Mouse (Mus musculus) spleen, embryonic (tissue): Measurements from ENCODE around the gene Rhbdf1.

Experiments used
- CTCF ChIA-PET: fragments of 350-600 bp; sonication (Branson Sonifier 250); formaldehyde crosslinking; loops from one replicate; lab custom pipeline; 2022; lab: Charles Lee

The Rhbdf1 gene

DNA sequence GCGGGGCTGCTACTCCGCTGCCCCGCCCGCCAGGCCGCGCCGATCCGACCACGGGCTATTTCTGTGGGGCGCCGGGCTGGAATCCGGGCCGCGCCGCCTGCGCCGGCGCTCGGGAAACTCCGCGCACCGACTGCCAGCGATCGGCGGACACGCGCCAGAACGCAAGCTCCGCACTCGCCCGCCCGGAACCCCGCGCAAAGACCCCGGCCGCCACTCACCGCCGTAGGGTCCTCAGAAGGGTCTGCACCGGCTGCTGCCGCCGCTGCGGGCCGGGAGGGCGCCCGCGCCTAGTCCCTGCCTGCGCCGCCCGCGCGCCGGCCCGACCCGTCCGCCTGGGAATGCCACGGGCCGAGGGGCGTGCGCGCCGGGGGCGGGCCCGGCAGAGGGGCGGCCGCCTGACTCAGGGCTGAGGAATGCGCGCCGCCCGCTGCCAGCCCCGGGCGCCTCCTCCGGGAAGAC lies at the start of gene Rhbdf1:
Rhbdf1 (minus strand) TSS at position 350 of the 459 bp plus-strand sequence.
- CTCF ChIA-PET: interaction anchor here (1.0 kb wide), 1 partner anchor 14 kb away, joined by 5 read pairs; no protein-coding TSS in a partner anchor

DNA sequence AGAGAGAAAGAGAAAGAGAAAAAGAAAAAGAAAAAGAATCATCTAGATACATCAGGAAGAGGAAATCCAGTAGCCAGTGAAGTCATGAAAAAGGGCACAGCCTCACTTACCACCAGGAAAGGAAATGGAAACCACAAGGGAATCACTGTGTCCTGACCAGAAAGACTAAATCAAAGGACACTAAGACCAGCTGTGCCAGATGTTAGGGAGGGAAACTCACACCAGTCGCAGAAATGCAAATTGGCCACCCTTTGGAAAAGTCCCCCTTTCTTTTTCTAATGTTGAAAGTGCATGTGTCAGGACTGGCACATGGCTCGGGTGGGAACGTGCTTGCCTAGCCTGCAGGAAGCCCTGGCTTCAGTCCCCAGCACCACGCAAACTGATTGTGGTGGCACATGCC lies 49.1 kb upstream of the Rhbdf1 start:
- CTCF ChIA-PET: no interaction called here

DNA sequence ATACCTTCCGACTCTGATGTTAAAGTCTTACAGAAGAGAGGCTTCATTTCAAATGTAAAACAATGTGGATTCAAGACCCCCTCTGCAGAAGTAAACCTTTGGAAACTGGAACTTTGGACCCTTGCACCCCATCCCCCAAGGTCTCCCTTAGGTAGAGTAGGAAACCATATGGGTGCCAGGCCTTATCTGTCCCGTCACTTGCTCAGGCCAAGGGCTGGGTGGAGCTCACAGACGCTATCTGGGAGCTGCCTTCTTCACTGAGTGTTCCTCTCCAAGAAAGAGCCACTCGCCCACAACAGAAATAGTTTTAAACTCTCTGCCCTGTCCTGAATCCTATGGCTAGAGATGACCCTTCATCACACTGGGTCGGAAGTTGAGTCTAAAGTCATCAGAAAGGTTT lies 46.9 kb upstream of the Rhbdf1 start:
- CTCF ChIA-PET: no interaction called here

DNA sequence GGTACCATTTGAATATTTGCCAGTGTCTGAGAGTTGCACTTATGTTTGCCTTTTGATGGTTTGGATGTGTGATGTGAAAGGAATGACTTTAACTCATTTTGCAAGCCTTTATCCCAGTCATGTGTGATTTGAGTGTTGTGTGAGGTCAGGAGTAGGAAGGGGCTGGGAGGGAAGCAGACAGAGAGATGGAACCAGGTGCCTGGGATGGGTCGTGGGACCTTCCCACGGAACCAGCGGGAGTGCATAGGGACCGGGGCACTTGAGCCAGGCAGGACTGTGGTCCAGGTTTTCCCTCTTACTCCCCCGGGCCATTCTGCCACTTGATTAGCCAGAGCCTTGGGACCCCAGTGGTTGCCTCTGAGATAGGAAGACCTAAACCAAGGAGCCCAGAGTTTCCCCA lies 45.9 kb upstream of the Rhbdf1 start:
- CTCF ChIA-PET: interaction anchor here (0.6 kb wide), 1 partner anchor 319 kb away, joined by 3 read pairs; no protein-coding TSS in a partner anchor

DNA sequence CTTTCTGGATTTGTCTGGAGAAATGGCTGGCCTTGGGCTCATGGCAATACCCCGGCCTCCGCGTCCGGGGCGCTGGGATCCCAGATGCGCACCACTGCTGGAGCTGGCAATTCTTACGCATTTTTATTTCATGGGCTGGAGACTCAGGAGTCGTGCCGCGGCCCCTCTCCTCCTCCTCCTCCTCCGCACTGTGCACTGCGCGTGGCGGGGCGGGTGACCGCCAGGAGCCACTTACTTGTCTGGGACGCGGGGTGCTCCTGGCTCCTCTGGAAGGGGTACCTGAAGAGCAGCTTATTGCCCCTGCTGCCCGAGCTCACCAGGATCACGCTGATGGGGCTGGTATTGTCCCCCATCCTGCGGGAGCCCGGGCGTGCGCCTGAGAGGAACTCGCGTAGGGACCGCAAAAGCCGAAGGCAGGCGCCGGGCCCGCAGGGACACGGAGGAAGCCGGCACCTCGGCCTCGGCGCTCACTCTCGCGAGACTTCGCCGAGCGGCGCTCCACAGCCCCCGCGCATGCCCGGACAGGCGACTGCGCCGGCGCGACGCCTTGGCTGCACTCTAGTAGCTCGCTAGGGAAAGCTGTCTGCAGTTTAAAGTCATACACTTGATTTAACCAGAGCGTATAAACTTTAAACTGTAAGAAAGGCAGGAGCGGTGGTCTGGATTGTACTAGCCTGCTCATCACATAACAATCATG lies 45.2 kb upstream of the Rhbdf1 start, which contains the start of gene Nprl3:
Nprl3 (minus strand) TSS at position 520 of the 697 bp plus-strand sequence.
- CTCF ChIA-PET: no interaction called here

DNA sequence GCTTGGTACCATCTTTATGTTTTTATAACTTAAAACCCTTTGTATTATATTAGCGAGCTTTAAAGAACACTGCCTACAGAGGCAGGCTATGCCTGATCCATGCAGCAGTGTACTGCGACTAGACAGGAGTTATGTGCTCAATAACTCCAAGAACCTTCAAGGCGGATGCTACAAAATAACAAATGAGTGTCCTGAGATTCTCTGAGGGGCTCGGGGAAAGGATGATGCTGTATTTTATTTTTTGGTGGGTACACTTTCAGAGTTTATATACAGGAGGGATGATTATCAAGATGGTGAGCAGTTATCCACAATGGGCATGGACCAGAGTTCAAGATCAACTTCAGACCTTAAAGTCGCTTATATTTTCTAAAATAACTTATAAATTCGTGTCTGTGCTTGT lies 44.7 kb upstream of the Rhbdf1 start:
- CTCF ChIA-PET: no interaction called here

DNA sequence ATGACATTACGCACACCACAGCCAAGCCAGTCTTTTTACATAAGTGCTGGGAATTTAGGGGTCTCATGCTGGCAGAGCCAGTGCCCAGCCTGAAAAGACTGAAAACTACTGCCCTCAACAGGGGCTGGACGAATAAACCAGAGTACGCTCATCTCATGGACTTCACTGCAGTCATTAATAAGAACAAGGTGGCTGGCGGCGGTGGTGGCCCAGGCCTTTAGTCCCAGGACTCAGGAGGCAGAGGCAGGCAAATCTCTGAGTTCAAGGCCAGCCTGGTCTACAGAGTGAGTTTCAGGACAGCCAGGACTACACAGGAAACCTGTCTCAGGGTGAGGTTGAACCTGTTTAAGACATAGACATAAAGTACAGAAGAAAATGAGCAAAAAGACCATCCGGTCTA lies 44.1 kb upstream of the Rhbdf1 start:
- CTCF ChIA-PET: no interaction called here

DNA sequence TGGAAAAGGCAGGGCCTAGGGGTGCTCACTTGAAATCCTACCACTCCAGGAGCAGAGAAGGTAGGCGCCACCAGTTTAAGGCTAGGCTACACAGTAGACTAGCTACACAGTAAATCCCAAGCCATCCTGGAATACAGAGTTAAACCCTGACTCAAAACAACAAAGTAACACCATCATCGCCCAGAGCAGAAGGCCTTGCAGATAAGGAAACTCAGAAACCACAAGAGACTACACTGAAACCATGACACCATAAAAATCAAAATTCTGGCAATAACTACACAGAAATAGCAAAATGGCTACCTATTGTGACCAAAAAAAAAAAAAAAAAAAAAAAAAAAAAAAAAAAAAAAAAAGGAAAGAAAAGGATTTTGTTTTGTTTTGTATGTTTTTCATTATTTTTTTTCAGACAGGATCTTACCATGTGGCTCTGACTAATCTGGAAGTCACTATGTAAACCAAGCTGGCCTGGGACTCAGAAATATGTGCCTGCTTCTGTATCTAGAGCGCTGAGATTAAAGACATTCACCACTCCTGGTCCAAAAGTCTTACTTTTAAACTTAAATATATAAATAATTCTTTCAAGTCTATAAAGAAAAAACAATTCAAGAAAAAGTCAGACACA lies 43.1 kb upstream of the Rhbdf1 start:
- CTCF ChIA-PET: no interaction called here

DNA sequence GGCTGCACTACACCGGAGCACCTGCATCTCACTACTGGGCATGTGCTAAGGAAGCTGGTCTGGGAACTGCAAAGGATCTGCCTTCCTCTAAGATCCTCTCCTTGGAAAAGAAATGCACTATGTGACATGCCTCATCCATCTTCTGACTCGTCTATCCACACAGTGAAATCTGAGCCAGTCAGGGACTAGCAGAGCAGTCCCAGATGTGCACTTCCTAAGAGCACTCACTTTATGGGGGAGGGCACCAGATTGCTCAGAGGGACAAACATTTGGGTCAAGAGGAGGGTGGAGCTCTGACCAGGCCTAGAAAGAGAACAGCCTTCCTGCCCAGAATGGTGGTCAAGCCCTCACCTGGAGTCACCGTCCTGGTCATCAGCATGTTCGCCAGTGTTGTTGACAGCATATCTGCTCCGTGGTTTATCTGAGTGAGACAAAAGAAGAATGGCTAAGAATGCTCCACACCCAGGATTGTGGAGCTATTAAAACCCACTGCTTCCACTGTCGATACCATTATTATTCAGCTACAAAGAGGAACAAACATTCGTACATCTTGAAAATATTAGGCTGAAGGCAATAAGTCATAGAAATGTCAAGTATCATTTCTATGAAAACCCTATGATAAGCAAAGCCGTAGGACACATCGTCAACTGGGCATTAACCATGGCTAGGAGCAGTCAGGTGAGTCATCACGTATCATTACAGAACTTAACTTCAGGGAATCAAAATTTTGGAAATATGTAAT lies 40.7 kb upstream of the Rhbdf1 start:
- CTCF ChIA-PET: interaction anchor here (1.0 kb wide), 1 partner anchor 15 kb away, joined by 3 read pairs; no protein-coding TSS in a partner anchor

DNA sequence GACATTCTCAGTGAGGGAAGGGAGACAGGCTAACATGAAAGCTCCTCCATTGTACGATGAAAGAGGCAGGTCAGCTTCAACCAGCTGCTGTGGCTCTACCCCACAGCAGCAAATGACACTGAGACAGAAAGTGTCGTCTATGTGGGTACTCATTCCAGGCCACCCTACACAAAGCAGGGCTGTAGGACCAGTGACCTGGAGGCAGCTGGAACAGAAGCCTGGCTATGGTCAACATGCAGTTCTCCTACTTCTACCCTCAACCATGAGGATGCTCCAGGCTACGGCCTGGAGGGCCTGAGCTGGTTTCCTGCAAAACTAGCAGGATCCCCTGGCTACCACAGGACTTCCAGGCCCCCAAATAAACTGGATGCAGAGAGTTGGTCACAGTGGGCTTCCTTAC lies 34.5 kb upstream of the Rhbdf1 start:
- CTCF ChIA-PET: no interaction called here

DNA sequence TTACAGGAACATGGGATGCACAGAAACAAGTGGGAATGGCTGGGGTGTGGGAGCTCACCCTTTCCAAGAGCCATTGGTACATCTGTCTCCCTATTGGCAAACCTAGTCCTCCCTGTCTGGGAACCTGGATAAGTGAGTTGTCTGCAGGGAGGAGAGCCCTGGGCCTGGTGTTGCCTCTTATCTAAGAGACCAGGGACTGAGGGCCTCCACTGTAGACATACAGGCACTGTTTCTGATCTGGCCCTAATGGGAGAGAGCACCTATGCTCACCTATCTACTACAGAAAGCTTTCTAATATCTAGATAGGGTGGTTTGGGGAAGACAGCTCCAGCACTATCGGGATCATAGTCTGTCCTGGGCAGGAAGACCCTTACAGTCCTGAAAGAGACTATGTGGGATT lies 34.0 kb upstream of the Rhbdf1 start:
- CTCF ChIA-PET: no interaction called here

DNA sequence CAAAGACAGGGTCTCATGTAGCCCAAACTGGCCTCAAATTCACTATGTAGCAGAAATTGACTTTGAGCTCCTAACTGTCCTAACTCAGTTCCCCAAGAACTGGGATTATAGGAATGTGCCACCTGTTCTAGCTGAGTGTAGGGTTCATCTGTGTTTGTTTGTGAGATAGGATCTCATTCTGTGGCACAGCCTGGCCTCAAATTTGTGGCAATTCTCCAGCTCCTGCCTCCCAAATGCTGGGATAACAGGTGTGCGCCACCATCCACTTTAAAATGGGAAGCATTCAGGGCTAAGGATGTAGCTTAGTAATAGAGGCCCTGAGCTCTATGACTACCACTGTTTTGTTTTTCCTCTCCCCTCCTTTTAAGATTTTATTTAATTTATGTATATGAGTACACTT lies 31.0 kb upstream of the Rhbdf1 start:
- CTCF ChIA-PET: interaction anchor here (0.6 kb wide), 1 partner anchor 92 kb away, joined by 3 read pairs; no protein-coding TSS in a partner anchor

DNA sequence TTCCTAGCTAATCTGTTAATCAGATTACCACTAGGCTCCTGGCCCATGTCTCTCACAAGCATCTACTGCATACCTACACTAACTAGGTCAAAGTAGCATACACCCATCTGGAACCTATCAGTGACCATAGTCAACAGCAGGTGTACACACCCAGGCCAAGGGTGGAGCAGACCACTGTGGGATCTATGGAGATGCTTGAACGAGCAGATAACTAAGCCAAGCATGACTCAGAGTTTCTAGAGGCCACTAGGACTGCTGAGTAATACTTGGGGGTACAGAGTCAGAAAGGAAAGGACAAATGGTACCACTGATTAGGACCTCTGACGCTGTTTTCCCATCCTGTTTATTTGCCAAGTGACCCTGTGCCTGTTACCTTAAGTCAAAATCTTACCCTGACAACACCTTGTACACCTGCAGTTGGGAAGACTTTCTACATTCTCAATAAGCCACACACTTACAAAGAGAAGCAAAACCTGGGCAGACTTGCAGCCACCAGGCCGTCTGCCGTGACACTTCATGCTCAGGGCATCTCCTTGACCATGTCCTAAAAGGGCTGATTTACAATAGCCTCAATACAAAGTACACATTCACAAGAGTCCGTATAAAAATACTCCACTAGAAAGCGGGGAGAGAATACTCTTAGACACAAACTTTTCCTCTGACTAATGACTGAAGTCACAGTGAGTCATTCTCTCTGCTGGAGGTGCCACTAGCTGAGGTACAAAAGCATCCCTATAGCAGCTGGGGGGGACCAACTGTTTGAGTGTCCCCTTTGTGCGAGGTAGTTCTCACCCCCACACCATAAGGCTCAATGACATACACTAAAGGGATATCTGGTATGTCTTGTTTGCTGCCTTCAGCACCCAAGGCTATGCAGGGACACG lies 29.0 kb upstream of the Rhbdf1 start:
- CTCF ChIA-PET: no interaction called here

DNA sequence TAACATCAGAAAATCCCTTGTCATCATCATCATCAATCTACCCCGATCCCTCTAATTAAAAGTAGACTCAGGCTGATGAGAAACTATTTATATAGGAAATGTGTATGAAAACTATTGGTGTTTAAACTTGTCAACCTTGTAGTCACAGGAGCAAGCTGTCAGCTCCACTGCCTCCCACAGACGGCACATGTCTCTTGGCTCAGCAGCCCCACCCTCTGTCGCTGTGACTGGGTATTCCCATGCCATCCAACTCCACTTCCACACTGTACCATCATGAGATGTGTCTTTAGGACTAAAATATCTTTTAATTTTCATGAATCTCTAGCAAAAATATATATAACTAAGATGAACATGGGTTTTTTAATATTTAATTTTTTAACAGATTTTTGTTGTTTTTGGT lies 26.2 kb upstream of the Rhbdf1 start:
- CTCF ChIA-PET: no interaction called here

DNA sequence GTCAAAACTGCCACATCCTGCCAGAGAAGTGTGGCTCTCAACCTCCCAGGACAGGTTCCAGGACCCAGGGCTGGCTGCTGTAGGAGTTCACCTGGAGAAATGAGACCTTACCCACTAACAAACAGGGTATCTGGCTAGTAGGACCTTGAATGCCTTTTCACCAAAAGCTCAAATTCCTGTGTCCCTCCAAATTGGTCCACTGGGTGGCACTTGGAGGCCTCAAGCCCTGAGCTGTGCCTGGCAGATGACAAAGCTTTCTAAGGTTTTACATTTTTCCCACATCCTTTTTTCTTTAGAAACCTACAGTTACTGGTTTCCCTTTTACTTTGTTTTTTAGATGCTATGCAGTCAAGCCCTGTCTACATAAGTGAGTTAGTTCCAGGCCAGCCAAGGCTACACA lies 25.0 kb upstream of the Rhbdf1 start:
- CTCF ChIA-PET: no interaction called here

DNA sequence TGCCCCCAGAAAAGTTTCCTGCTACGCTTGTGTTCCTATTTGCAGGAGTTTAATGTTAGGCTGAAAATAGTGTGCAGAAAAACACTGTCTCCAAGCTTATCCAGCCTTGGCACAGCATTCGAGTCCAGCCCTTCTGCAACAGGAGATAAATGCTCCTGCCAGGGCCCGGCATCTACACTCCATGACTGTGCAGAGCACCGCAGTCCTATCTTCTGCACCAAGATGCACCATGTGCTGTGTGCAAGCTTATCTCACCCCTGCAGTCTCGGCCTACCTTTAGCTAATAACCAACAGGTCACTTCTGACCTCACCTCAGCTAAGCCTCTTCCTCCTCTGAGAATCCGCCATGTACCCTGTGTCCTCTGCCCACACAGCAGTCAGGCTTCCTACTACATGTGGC lies 23.5 kb upstream of the Rhbdf1 start:
- CTCF ChIA-PET: no interaction called here

DNA sequence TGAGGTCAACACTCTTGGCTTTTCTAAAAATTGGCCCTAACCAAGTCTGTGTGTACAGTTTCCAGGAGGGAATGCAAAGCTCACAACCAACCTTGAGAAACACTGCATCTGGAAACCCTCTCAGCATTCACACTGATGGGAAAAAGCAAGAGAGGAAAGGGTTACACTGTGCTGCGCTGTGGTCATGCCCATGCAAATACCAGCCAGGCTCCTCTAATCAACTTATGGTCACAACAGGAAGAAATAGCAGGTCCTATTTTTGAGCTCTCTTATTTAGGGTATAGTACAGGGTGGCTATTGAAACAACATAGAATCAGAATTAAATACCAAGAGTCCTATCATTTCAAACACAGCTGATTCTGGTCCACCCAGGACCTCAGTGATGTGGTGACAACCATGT lies 22.5 kb upstream of the Rhbdf1 start:
- CTCF ChIA-PET: interaction anchor here (0.9 kb wide), 1 partner anchor 62 kb away, joined by 3 read pairs; no protein-coding TSS in a partner anchor

DNA sequence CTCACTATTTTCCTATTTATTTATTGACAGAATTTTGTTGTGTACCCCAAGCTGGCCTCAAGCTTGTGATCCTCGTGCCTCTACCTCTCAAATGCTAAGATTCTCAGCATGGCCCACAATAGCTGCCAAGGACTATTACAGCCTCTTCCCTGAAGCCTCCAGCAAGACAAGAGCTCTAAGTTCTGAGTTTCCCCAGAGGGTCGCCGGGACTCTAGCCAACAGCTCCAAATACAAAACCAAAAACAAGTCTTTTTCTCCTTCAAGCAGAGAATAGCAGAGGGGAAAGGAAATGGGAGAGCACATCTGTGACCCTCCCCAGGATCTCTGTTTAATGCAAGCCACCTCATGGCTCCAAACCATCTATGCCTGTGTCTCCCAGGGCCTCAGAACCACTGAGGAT lies 22.0 kb upstream of the Rhbdf1 start:
- CTCF ChIA-PET: interaction anchor here (0.9 kb wide), 1 partner anchor 62 kb away, joined by 3 read pairs; no protein-coding TSS in a partner anchor

DNA sequence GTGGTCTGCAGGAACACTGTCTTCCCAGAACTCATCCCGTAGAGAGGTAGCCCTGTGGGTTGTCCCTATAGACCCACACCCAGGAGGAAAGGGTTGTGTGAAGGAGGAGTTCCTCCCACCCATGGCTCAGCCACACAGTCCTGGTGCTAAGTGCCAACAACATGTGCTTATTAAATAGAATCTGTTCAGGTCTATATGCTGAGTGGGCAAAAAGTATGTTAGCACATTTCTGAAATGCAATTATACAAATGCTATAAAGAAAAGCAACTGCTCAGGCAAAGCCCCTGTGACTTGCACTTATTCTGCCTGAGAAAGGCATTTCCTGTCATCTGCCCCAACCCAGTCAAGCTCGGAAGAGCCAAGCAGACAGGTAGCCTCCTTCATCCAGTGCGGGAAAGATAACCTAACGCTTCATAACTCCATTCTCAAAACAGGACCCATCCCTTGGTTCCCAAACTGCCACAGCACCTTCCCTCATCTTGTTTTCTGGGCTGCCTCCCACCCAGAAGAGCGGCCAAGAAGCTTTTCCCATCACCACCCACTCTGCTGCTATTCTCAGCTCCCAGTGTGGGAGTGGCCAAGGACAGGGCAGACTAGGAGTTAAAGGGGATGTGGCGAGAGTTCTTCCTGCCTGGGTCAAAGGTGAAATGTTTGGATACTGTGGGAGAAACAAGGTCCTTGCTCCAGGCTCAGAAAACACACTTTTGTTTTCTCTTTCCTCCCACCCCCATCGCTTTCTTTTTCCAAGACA lies 21.3 kb upstream of the Rhbdf1 start:
- CTCF ChIA-PET: no interaction called here

DNA sequence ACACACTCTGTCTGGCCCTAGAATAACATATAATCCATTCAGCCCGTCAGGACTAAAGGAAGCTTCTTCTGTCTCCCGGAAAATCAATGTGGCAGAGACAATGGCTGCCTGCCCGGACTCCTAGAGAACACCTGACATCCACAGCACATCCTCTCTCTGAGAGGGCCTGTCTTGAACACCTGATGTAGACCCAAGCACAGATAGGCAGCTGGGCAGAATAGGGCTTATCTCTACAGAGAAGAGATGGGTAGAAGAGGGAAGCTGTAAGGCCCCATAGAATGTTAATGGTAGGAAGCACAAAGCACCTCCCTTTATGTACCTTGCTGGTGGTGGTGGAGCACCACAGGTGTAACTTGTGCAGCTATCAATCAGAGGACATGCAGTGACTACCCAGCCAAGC lies 20.1 kb upstream of the Rhbdf1 start:
- CTCF ChIA-PET: no interaction called here

DNA sequence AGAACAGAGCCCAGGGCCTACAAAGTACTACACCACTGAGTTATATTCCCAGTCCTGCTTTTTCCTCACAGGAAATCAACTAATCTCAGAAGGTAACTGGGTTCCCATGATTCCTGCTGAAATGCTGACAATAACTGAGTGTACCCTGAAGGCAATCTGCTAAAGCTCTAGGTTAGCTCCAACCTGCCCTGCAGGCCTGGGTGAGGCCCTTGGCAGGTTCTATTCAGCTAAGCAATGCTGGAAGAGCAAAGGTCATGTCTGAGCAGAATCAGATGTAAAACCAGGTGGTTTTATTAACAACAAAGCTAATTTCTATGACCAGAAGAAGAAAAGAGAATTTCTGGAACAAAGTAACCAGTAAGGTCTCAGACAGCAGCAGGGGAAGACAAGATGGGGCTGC lies 19.3 kb upstream of the Rhbdf1 start:
- CTCF ChIA-PET: no interaction called here
